Mouse (Mus musculus): ENCODE data around the gene Csn1s2a.
"Not testable (repeated sequence)": the region's sequence is repeated elsewhere in the genome, so short reads cannot be mapped to it uniquely, and the experiment has no call there.

GRCm38 (mm10) chr5:87772151-87772550 lies 2.2 kb upstream of the Csn1s2a start:
- not testable (repeated sequence) for TF ChIP-seq POLR2A (IDR thresholded peaks at IDR 0.05; ENCODE audit: extremely low read depth, insufficient read depth, low read length); CTCF (IDR thresholded peaks at IDR 0.05; ENCODE audit: low read depth, low read length)
